Mouse (Mus musculus): ENCODE measurements around the gene Pld4. TPM values are rescaled to one million over a fixed set of nuclear protein-coding genes. Genes with fewer than 3 reads are reported as not detected.

The Pld4 gene
- polyA plus RNA-seq, 1 experiment from 2014 or later = 7.8 TPM

DNA sequence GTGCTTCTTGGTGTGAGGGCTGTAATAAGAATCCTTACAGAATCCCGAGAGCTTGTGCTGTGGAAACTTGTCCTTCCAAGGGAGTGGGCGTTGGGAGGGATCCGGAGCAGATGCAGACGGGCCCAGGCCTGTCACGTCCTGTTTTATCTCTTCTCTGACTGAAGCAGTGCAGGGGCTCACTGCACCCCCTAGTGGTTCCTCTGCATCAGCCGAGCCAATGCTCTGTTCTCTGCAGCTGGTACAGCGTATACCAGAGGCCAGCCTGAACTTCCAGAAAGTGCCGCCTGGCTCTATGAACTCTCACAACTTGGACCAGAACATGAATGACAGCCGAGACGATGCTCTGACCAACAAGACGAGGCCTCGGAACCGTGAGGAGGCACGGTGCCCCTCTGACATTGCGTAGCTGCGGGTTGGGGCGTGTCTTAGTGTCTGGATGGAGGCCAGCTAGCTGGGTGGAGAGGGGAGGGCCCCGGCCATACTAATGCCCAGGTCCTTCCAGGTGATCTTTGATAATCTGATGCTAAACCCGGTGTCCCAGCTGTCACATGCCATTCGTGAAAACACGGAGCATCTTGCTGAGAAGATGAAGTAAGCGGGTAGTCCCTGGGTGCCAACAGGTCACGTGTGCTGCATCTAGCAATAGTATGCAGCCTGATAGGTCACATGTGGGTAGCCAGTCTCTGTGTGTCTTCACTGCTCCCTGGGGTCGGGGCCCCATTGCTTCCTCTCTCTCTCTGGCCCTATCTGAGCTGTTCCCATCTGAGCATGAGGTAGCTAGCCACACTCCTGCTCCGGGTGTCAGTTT, 17.1 kb upstream of the Pld4 start:
- H3K4me1 ChIP-seq (replicated peaks; ENCODE audit: insufficient read depth, low read length) = no peaks in the 10 kb centered on the region
- H3K27me3 ChIP-seq (ENCODE audit: insufficient read depth, low read length) = no peaks in the 10 kb centered on the region
- DNase-seq (ENCODE audit: low spot score) (peak; percentile 93), ATAC-seq (replicated peaks; ENCODE audit: low FRiP score, low read depth) (peak; percentile 70)
- no peak overlapping the region for H3K9ac ChIP-seq (ENCODE audit: low read depth, low read length)
- no peak overlapping the region for H3K4me2 ChIP-seq (ENCODE audit: low read length)
- no peaks in the 10 kb centered on the region for H3K9me3 ChIP-seq (replicated peaks; ENCODE audit: low read length)
- no peak overlapping the region for H3K4me3 ChIP-seq (replicated peaks; ENCODE audit: low read depth, low read length)
- no peak overlapping the region for H3K27ac ChIP-seq
- H3K36me3 ChIP-seq (ENCODE audit: insufficient read depth, low read length) = peaks cover 34% of the 10 kb centered on the region
- WGBS = 58% methylated on average over 25 of the region's 25 CpGs
- peak; percentile 83 for TF ChIP-seq CTCF (IDR thresholded peaks at IDR 0.05; ENCODE audit: low read depth)

- Histone ChIP-seq H3K4me3 (replicated peaks; ENCODE audit: low read depth, low read length) (no peak overlapping the region), H3K4me2 (ENCODE audit: low read length) (no peak overlapping the region), H3K27me3 (ENCODE audit: insufficient read depth, low read length) (no peaks in the 10 kb centered on the region), H3K27ac (no peak overlapping the region), H3K9ac (ENCODE audit: low read depth, low read length) (peak overlapping the region; percentile 32; the same call in 1 of the 2 replicates), H3K4me1 (replicated peaks; ENCODE audit: insufficient read depth, low read length) (no peaks in the 10 kb centered on the region), H3K9me3 (replicated peaks; ENCODE audit: low read length) (no peaks in the 10 kb centered on the region), H3K36me3 (ENCODE audit: insufficient read depth, low read length) (peaks cover 25% of the 10 kb centered on the region)
- DNase-seq (ENCODE audit: low spot score) (no peak), ATAC-seq (replicated peaks; ENCODE audit: low FRiP score, low read depth) (no peak)
- 74% methylated on average over 11 of the region's 11 CpGs for WGBS
- TF ChIP-seq CTCF (IDR thresholded peaks at IDR 0.05; ENCODE audit: low read depth) = no peak
Measured at GRCm38 (mm10) chr12:112744211-112744610, 16.2 kb upstream of the Pld4 start.

DNA sequence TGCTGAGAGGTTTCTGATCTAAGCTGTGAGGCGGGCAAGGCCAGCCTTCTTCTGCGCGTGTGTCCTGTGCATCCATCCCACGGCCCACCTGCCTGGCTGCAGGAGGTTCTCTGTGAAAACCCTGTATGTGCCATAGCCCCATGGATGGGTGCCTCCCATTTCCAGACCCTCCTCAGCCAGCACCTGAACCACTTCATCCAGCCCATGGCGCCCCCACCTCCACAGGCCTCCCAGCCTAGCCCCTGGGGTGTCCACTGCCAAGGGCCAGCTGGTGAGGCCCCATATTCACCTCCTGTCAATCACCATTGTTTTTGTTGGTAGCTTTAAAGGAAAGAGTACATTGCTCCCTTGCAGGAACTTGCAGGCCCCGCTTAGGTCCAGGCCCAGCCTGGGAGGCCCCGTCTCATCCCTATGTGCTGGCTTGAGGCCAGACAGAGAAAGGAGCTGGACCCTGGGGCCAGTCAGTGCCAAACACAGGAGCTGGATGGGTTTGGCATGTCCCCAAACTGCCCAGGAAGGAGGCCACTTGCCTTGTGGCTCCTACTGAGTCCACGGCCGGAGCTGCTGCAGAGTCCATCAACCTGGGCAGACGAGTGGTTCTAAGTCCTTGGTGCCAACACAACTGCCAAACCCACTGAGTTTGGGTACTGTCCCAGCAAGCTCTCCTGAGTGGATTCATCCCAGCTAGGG, 15.4 kb upstream of the Pld4 start:
- DNase-seq (ENCODE audit: low spot score) (no peak), ATAC-seq (replicated peaks; ENCODE audit: low FRiP score, low read depth) (no peak)
- Histone ChIP-seq H3K9ac (ENCODE audit: low read depth, low read length) (no peak overlapping the region), H3K4me3 (replicated peaks; ENCODE audit: low read depth, low read length) (no peak overlapping the region), H3K4me2 (ENCODE audit: low read length) (no peak overlapping the region), H3K36me3 (ENCODE audit: insufficient read depth, low read length) (peaks cover 22% of the 10 kb centered on the region), H3K9me3 (replicated peaks; ENCODE audit: low read length) (no peaks in the 10 kb centered on the region), H3K27ac (no peak overlapping the region), H3K4me1 (replicated peaks; ENCODE audit: insufficient read depth, low read length) (no peaks in the 10 kb centered on the region), H3K27me3 (ENCODE audit: insufficient read depth, low read length) (no peaks in the 10 kb centered on the region)
- TF ChIP-seq CTCF (IDR thresholded peaks at IDR 0.05; ENCODE audit: low read depth) = no peak
- WGBS = 82% methylated on average over 10 of the region's 10 CpGs

- WGBS = 91% methylated on average over 10 of the region's 10 CpGs
- H3K27me3 ChIP-seq (ENCODE audit: insufficient read depth, low read length) = no peaks in the 10 kb centered on the region
Measured at GRCm38 (mm10) chr12:112745716-112746115, 14.7 kb upstream of the Pld4 start.

DNA sequence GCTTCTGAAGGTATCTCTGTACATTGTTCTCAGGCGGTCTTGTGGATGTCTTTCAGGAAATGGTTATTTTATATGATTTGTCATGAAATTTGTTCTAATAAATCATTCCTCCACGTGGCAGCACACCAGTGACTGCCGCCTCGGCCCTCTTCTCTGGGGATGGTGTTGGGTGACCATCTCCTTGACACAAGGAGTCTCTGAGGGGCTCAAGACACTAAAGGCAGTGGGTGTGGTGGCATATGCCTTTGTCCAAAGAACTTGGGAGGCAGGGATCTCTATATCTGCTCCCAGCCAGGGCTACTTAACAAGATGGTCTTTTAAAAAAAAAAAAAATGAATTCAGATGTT, 14.0 kb upstream of the Pld4 start:
- Histone ChIP-seq H3K4me2 (ENCODE audit: low read length) (no peak overlapping the region), H3K27ac (no peak overlapping the region), H3K9ac (ENCODE audit: low read depth, low read length) (no peak overlapping the region), H3K9me3 (replicated peaks; ENCODE audit: low read length) (no peaks in the 10 kb centered on the region), H3K4me3 (replicated peaks; ENCODE audit: low read depth, low read length) (no peak overlapping the region), H3K36me3 (ENCODE audit: insufficient read depth, low read length) (peaks cover 15% of the 10 kb centered on the region), H3K27me3 (ENCODE audit: insufficient read depth, low read length) (no peaks in the 10 kb centered on the region), H3K4me1 (replicated peaks; ENCODE audit: insufficient read depth, low read length) (no peaks in the 10 kb centered on the region)
- no peak for TF ChIP-seq CTCF (IDR thresholded peaks at IDR 0.05; ENCODE audit: low read depth)
- 79% methylated on average over 4 of the region's 4 CpGs for WGBS
- ATAC-seq (replicated peaks; ENCODE audit: low FRiP score, low read depth) = no peak
- no peak for DNase-seq (ENCODE audit: low spot score)

More at GRCm38 (mm10) chr12:112745716-112746115, 14.7 kb upstream of the Pld4 start:
- H3K9ac ChIP-seq (ENCODE audit: low read depth, low read length) = no peak overlapping the region
- H3K36me3 ChIP-seq (ENCODE audit: insufficient read depth, low read length) = peaks cover 17% of the 10 kb centered on the region
- no peak overlapping the region for H3K27ac ChIP-seq
- DNase-seq (ENCODE audit: low spot score) (no peak), ATAC-seq (replicated peaks; ENCODE audit: low FRiP score, low read depth) (no peak)
- no peak for TF ChIP-seq CTCF (IDR thresholded peaks at IDR 0.05; ENCODE audit: low read depth)
- no peak overlapping the region for H3K4me3 ChIP-seq (replicated peaks; ENCODE audit: low read depth, low read length)
- H3K4me2 ChIP-seq (ENCODE audit: low read length) = no peak overlapping the region
- H3K9me3 ChIP-seq (replicated peaks; ENCODE audit: low read length) = no peaks in the 10 kb centered on the region
- H3K4me1 ChIP-seq (replicated peaks; ENCODE audit: insufficient read depth, low read length) = no peaks in the 10 kb centered on the region

DNA sequence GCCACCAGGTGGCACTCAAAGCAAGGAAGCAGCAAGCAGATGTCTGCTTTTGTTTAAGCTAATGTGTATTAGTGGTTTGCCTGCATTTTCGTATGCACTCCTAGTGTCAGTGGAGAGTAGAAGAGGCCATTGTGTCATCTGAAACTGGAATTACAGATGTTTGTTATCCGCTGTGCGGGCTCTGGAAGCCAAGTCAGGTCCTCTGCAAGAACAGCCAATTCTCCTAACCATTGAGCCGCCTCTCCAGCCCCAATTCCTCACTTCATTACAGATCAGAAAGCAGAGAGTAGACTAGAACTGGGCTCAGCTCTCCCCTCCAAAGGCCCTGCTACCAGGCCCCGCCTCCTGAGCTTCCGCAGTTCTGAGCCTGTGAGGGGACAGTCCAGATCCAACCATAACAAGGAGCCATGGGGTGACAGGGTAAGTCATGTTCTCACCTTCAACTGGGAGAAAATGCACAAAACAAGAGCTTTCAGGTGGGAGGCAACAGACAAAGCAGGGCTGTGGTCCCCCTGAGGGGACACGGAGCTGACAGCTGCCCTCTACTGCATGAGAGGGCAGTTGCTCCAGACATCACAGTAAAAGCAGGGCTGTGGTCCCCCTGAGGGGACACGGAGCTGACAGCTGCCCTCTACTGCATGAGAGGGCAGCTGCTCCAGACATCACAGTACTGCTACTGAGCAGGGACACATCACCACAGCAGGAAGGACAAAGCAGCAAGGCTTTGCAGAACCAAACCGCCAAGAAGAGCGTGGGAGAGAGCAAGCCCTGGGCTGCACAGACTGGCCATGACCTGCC, 13.4 kb upstream of the Pld4 start:
- 0 out of 2 replicates have a peak overlapping the region, but pooled peaks have one; percentile 27 for H3K9ac ChIP-seq (ENCODE audit: low read depth, low read length)
- peak; percentile 84 for TF ChIP-seq CTCF (IDR thresholded peaks at IDR 0.05; ENCODE audit: low read depth)
- H3K4me1 ChIP-seq (replicated peaks; ENCODE audit: insufficient read depth, low read length) = no peaks in the 10 kb centered on the region
- DNase-seq (ENCODE audit: low spot score) (peak; percentile 85), ATAC-seq (replicated peaks; ENCODE audit: low FRiP score, low read depth) (peak; percentile 18; the same call in 1 of the 2 replicates)
- 25% methylated on average over 10 of the region's 10 CpGs for WGBS
- H3K27ac ChIP-seq = peak overlapping the region; percentile 27; the same call in 1 of the 2 replicates
- no peaks in the 10 kb centered on the region for H3K9me3 ChIP-seq (replicated peaks; ENCODE audit: low read length)
- no peaks in the 10 kb centered on the region for H3K27me3 ChIP-seq (ENCODE audit: insufficient read depth, low read length)
- no peak overlapping the region for H3K4me3 ChIP-seq (replicated peaks; ENCODE audit: low read depth, low read length)
- no peak overlapping the region for H3K4me2 ChIP-seq (ENCODE audit: low read length)
- peaks cover 15% of the 10 kb centered on the region for H3K36me3 ChIP-seq (ENCODE audit: insufficient read depth, low read length)

Measured in kidney, postnatal 0 days (tissue).